Mouse (Mus musculus) MEL (cell line): ENCODE measurements around the gene Trmt2a. TPM values are rescaled to one million over a fixed set of nuclear protein-coding genes. Genes with fewer than 3 reads are reported as not detected.

Experiments
- DNase-seq: peaks from one replicate; pipeline ENCODE4 v3.0.0; 2011; ENCODE audit warnings: low read depth, low spot score
- H3K27ac ChIP-seq: 2 replicates; pipeline ENCODE4 v1.5.1; 2012; ENCODE audit warnings: low read depth, mild to moderate bottlenecking, control low read depth, low read length, moderate library complexity; ENCODE audit not compliant: control insufficient read depth
- H3K27me3 ChIP-seq, 2 experiments: fragments of 150-350 bp in 1 of 2; sonication (generic) in 1 of 2; 2 replicates each; pipeline ENCODE4 v1.6.1; 2012; ENCODE audit warnings: low read length in 2 of 2, mild to moderate bottlenecking in 2 of 2, improper control_type of control experiment in 1 of 2, moderate library complexity in 1 of 2; ENCODE audit not compliant: insufficient read depth in 2 of 2, control insufficient read depth in 1 of 2
- H3K36me3 ChIP-seq, 2 experiments: 2 replicates each; pipeline ENCODE4 v1.6.1; 2012 to 2014; ENCODE audit warnings: low read length in 2 of 2, improper control_type of control experiment in 1 of 2, inconsistent platforms in 1 of 2, mild to moderate bottlenecking in 1 of 2; ENCODE audit not compliant: insufficient read depth in 2 of 2, control insufficient read depth in 1 of 2
- H3K4me1 ChIP-seq, 2 experiments: fragments of 150-350 bp in 1 of 2; sonication (generic) in 1 of 2; 2 replicates each; pipeline ENCODE4 v1.6.1; 2012; ENCODE audit warnings: low read length in 2 of 2, improper control_type of control experiment in 1 of 2, mild to moderate bottlenecking in 1 of 2; ENCODE audit not compliant: insufficient read depth in 2 of 2, control insufficient read depth in 1 of 2
- H3K4me3 ChIP-seq, 2 experiments: fragments of 150-350 bp in 1 of 2; sonication (generic) in 1 of 2; 2 replicates each; pipeline ENCODE4 v1.5.1; 2012; ENCODE audit warnings: low read depth in 2 of 2, low read length in 2 of 2, mild to moderate bottlenecking in 2 of 2, moderate library complexity in 2 of 2, control low read depth in 1 of 2, improper control_type of control experiment in 1 of 2; ENCODE audit not compliant: control insufficient read depth in 1 of 2, insufficient read depth in 1 of 2
- H3K79me2 ChIP-seq: 2 replicates; pipeline ENCODE4 v1.6.1; 2012; ENCODE audit warnings: mild to moderate bottlenecking, low read length, moderate library complexity; ENCODE audit not compliant: control insufficient read depth, poor library complexity, insufficient read depth
- H3K9ac ChIP-seq: 2 replicates; pipeline ENCODE4 v1.6.1; 2012; ENCODE audit warnings: low read depth, mild to moderate bottlenecking, control low read depth, low read length, moderate library complexity; ENCODE audit not compliant: control insufficient read depth, poor library complexity, severe bottlenecking
- H3K9me3 ChIP-seq: fragments of 150-350 bp; sonication (generic); replicated peaks from 2 replicates; pipeline ENCODE4 v1.6.1; 2012; ENCODE audit warnings: mild to moderate bottlenecking, low read length, improper control_type of control experiment, moderate library complexity; ENCODE audit not compliant: insufficient read depth
- BHLHE40 ChIP-seq: IDR thresholded peaks from 2 replicates; pipeline ENCODE4 v1.6.1; 2012; ENCODE audit warnings: low read depth, mild to moderate bottlenecking, inconsistent platforms, low read length, improper control_type of control experiment, borderline replicate concordance
- CHD1 ChIP-seq: IDR thresholded peaks from 2 replicates; pipeline ENCODE4 v1.6.1; 2012; ENCODE audit warnings: low read depth, mild to moderate bottlenecking, inconsistent platforms, low read length, improper control_type of control experiment
- CHD2 ChIP-seq: IDR thresholded peaks from 2 replicates; pipeline ENCODE4 v1.6.1; 2011; ENCODE audit warnings: low read length, improper control_type of control experiment
- CTCF ChIP-seq, 3 experiments: IDR thresholded peaks in 2 of 3; conservative IDR thresholded peaks in 1 of 3; 2 replicates each; pipeline ENCODE4 v1.5.1; 2011 to 2012; ENCODE audit warnings: low read length in 3 of 3, low read depth in 2 of 3, mild to moderate bottlenecking in 2 of 3, improper control_type of control experiment in 1 of 3, inconsistent platforms in 1 of 3, mixed read lengths in 1 of 3, moderate library complexity in 1 of 3; ENCODE audit not compliant: control insufficient read depth in 1 of 3, insufficient read depth in 1 of 3, poor library complexity in 1 of 3, severe bottlenecking in 1 of 3
- E2F4 ChIP-seq: IDR thresholded peaks from 2 replicates; pipeline ENCODE4 v1.6.1; 2011; ENCODE audit warnings: low read depth, low read length, improper control_type of control experiment, borderline replicate concordance
- ELF1 ChIP-seq: IDR thresholded peaks from 2 replicates; pipeline ENCODE4 v1.6.1; 2014; ENCODE audit warnings: low read depth, mild to moderate bottlenecking, inconsistent platforms, low read length, improper control_type of control experiment, moderate library complexity
- GABPA ChIP-seq: IDR thresholded peaks from 2 replicates; pipeline ENCODE4 v1.6.1; 2012; ENCODE audit warnings: low read depth, mild to moderate bottlenecking, inconsistent platforms, low read length, improper control_type of control experiment, moderate library complexity
- HCFC1 ChIP-seq: IDR thresholded peaks from 2 replicates; pipeline ENCODE4 v1.6.1; 2012; ENCODE audit warnings: low read depth, mild to moderate bottlenecking, inconsistent platforms, low read length, improper control_type of control experiment, moderate library complexity
- JUND ChIP-seq: IDR thresholded peaks from 2 replicates; pipeline ENCODE4 v1.6.1; 2011; ENCODE audit warnings: low read depth, mild to moderate bottlenecking, improper control_type of control experiment, low read length
- MAX ChIP-seq: IDR thresholded peaks from 2 replicates; pipeline ENCODE4 v1.6.1; 2011; ENCODE audit warnings: low read length, improper control_type of control experiment
- MAZ ChIP-seq: IDR thresholded peaks from 2 replicates; pipeline ENCODE4 v1.6.1; 2012; ENCODE audit warnings: low read depth, mild to moderate bottlenecking, inconsistent platforms, low read length, improper control_type of control experiment
- MEF2A ChIP-seq: IDR thresholded peaks from 2 replicates; pipeline ENCODE4 v1.6.1; 2014; ENCODE audit warnings: low read depth, mild to moderate bottlenecking, inconsistent platforms, low read length, improper control_type of control experiment; ENCODE audit not compliant: poor library complexity, insufficient replicate concordance, severe bottlenecking; ENCODE audit errors: extremely low read depth
- MYC ChIP-seq: IDR thresholded peaks from 2 replicates; pipeline ENCODE4 v1.6.1; 2011; ENCODE audit warnings: low read depth, mild to moderate bottlenecking, low read length, improper control_type of control experiment, moderate library complexity
- NRF1 ChIP-seq: IDR thresholded peaks from 2 replicates; pipeline ENCODE4 v1.6.1; 2014; ENCODE audit warnings: low read depth, mild to moderate bottlenecking, inconsistent platforms, low read length, improper control_type of control experiment, moderate library complexity; ENCODE audit not compliant: poor library complexity, insufficient read depth, severe bottlenecking
- POLR2AphosphoS5 ChIP-seq: IDR thresholded peaks from 2 replicates; pipeline ENCODE4 v1.6.1; 2012; ENCODE audit warnings: low read depth, borderline replicate concordance, mild to moderate bottlenecking, inconsistent platforms, low read length, moderate library complexity, mixed read lengths
- RAD21 ChIP-seq: IDR thresholded peaks from 2 replicates; pipeline ENCODE4 v1.6.1; 2011; ENCODE audit warnings: mild to moderate bottlenecking, low read depth, low read length, improper control_type of control experiment
- SIN3A ChIP-seq: IDR thresholded peaks from 2 replicates; pipeline ENCODE4 v1.6.1; 2012; ENCODE audit warnings: low read length, improper control_type of control experiment, inconsistent platforms
- SMC3 ChIP-seq: IDR thresholded peaks from 2 replicates; pipeline ENCODE4 v1.6.1; 2011; ENCODE audit warnings: low read depth, low read length, improper control_type of control experiment
- TAL1 ChIP-seq: IDR thresholded peaks from 2 replicates; pipeline ENCODE4 v1.6.1; 2012; ENCODE audit warnings: mild to moderate bottlenecking, inconsistent platforms, low read length, moderate library complexity, mixed read lengths
- TBP ChIP-seq: IDR thresholded peaks from 2 replicates; pipeline ENCODE4 v1.8.0; 2011; ENCODE audit warnings: low read depth, low read length, improper control_type of control experiment
- USF2 ChIP-seq, 2 experiments: IDR thresholded peaks; 2 replicates each; pipeline ENCODE4 v1.6.1; 2011 to 2012; ENCODE audit warnings: improper control_type of control experiment in 2 of 2, low read length in 2 of 2, borderline replicate concordance in 1 of 2, inconsistent platforms in 1 of 2, low read depth in 1 of 2, mild to moderate bottlenecking in 1 of 2; ENCODE audit not compliant: insufficient read depth in 1 of 2
- ZC3H11A ChIP-seq: IDR thresholded peaks from 2 replicates; pipeline ENCODE4 v1.6.1; 2012; ENCODE audit warnings: low read depth, mild to moderate bottlenecking, inconsistent platforms, low read length, improper control_type of control experiment
- ZMIZ1 ChIP-seq: IDR thresholded peaks from 2 replicates; pipeline ENCODE4 v1.6.1; 2012; ENCODE audit warnings: low read depth, mild to moderate bottlenecking, inconsistent platforms, low read length, improper control_type of control experiment, moderate library complexity
- ZNF384 ChIP-seq: IDR thresholded peaks from 2 replicates; pipeline ENCODE4 v1.6.1; 2012; ENCODE audit warnings: low read depth, mild to moderate bottlenecking, inconsistent platforms, low read length, improper control_type of control experiment
- polyA plus RNA-seq, 2 experiments: library from polyadenylated mRNA; stranded (reverse) in 1 of 2; unstranded in 1 of 2; fragments of >175 nt in 1 of 2; fragments of >200 nt in 1 of 2; gene quantifications; 2 replicates each; pipeline versions ENCODE4 v1.2.1 to v1.2.4; 2012; ENCODE audit warnings: low replicate concordance in 2 of 2, low read depth in 1 of 2; ENCODE audit not compliant: insufficient read length in 2 of 2, insufficient read depth in 1 of 2, missing spikeins in 1 of 2
- total RNA-seq: library from RNA; depleted of rRNA; stranded (reverse); fragments of 300-350 nt; gene quantifications from 2 replicates; pipeline ENCODE4 v1.2.3, GENCODE M21; 2012

Gene Trmt2a
- total and polyA plus RNA-seq, 3 experiments: 178 to 185 TPM; not detected in 1

GRCm38 (mm10) chr16:18210701-18211416 is 37.6 kb upstream of the Trmt2a start (continued):
- no peak for TF ChIP-seq MAX
- TF ChIP-seq TAL1: no peak
- no peak for TF ChIP-seq E2F4
- no peak for TF ChIP-seq CHD2
- 0 out of 2 replicates have a peak, but pooled peaks have one; percentile 40 for TF ChIP-seq ELF1
- TF ChIP-seq BHLHE40: no peak
- TF ChIP-seq MYC: 0 out of 2 replicates have a peak, but pooled peaks have one; percentile 30
- no peak for TF ChIP-seq USF2 (IDR thresholded peaks at IDR 0.05; ENCODE audit: borderline replicate concordance in 1 of 2, insufficient read depth in 1 of 2, low read depth in 1 of 2, low read length in 2 of 2)
- no peak for TF ChIP-seq CHD1
- no peak for TF ChIP-seq MAZ
- TF ChIP-seq, all 39 proteins: peak for 6

GRCm38 (mm10) chr16:18211417-18212171 is 36.9 kb upstream of the Trmt2a start:
- DNase-seq: peak; percentile 86
- no peak overlapping the region for H3K27ac ChIP-seq
- no peak overlapping the region for H3K9ac ChIP-seq
- no peaks in the 10 kb centered on the region for H3K79me2 ChIP-seq
- no peaks in the 10 kb centered on the region; a peak in 1 of 4 replicates for H3K36me3 ChIP-seq
- H3K4me3 ChIP-seq: no peak overlapping the region
- TF ChIP-seq RAD21 (peak; percentile 99), JUND (no peak), E2F4 (no peak), MAX (no peak), ZNF384 (no peak), TAL1 (no peak), GABPA (no peak), CTCF (IDR thresholded peaks at IDR 0.05 in 2 of 3, conservative IDR thresholded peaks at IDR 0.05 in 1 of 3; ENCODE audit: control insufficient read depth in 1 of 3, insufficient read depth in 1 of 3, low read depth in 2 of 3, low read length in 3 of 3, poor library complexity in 1 of 3, severe bottlenecking in 1 of 3) (peak; percentile 98), MEF2A (no peak), SIN3A (0 out of 2 replicates have a peak, but pooled peaks have one; percentile 15), ZC3H11A (peak; percentile 88), TBP (no peak), HCFC1 (no peak), NRF1 (no peak), MYC (no peak), ZMIZ1 (no peak), SMC3 (peak; percentile 95), POLR2AphosphoS5 (no peak)
- H3K9me3 ChIP-seq: no peaks in the 10 kb centered on the region
- H3K4me1 ChIP-seq: peaks cover 0 to 5% of the 10 kb centered on the region in 2 experiments; a peak in 1 of 4 replicates
- no peaks in the 10 kb centered on the region for H3K27me3 ChIP-seq
